Mouse (Mus musculus): Measurements from ENCODE around the gene Pabpn1.

- TF ChIP-seq TAL1 (conservative IDR thresholded peaks at IDR 0.05; ENCODE audit: low read depth, low read length), result no peak
- TF ChIP-seq GATA1 (IDR thresholded peaks at IDR 0.05; ENCODE audit: borderline replicate concordance, low read length), result no peak
- no peak for TF ChIP-seq POLR2AphosphoS5 (IDR thresholded peaks at IDR 0.05; ENCODE audit: insufficient replicate concordance, low read depth, low read length)
Observed at GRCm38 (mm10) chr14:54924641-54925348, 32.5 kb downstream of the Pabpn1 start.
